Mouse (Mus musculus) inflammation-experienced regulatory T-cells, adult 6 months (primary cell): ENCODE data around the gene Aaed1. TPM values are rescaled to one million over a fixed set of nuclear protein-coding genes. Genes with fewer than 3 reads are reported as not detected.

Experiments
- ATAC-seq: one replicate; pipeline ENCODE4 v1.8.0; 2017
- polyA plus RNA-seq, 3 experiments: library from polyadenylated mRNA; unstranded; fragments of 100-300 nt; shearing (Covaris generic); gene quantifications; one replicate each; pipeline ENCODE4 v1.2.1; 2017

Aaed1 gene
- polyA plus RNA-seq, result 10 to 100 TPM in 2 of 3 experiments, 1 to 10 TPM in 1; 9.4 to 10.2 (median 10.0) TPM

GRCm38 (mm10) chr13:64312024-64312915, at the start of gene Aaed1:
Gene Aaed1 (minus strand): TSS chr13:64312710.
- peak; percentile 80 for ATAC-seq

- no peak for ATAC-seq
Measured at GRCm38 (mm10) chr13:64362139-64362538, 49.6 kb upstream of the Aaed1 start.

- ATAC-seq, result no peak
Measured at GRCm38 (mm10) chr13:64361020-64361419, 48.5 kb upstream of the Aaed1 start.

- ATAC-seq, result no peak
Measured at GRCm38 (mm10) chr13:64359702-64360101, 47.2 kb upstream of the Aaed1 start.

- no peak for ATAC-seq
Measured at GRCm38 (mm10) chr13:64358476-64358875, 46.0 kb upstream of the Aaed1 start.

GRCm38 (mm10) chr13:64357389-64357788, 44.9 kb upstream of the Aaed1 start:
- ATAC-seq, result no peak

- ATAC-seq, result no peak
Measured at GRCm38 (mm10) chr13:64349474-64349873, 37.0 kb upstream of the Aaed1 start.

GRCm38 (mm10) chr13:64344082-64344501, 31.6 kb upstream of the Aaed1 start:
- no peak for ATAC-seq

- ATAC-seq, result no peak
Measured at GRCm38 (mm10) chr13:64343598-64343997, 31.1 kb upstream of the Aaed1 start.

GRCm38 (mm10) chr13:64335546-64336132, 23.1 kb upstream of the Aaed1 start:
- ATAC-seq, result no peak

GRCm38 (mm10) chr13:64333102-64333501, 20.6 kb upstream of the Aaed1 start:
- ATAC-seq, result no peak

GRCm38 (mm10) chr13:64332321-64332720, 19.8 kb upstream of the Aaed1 start:
- ATAC-seq, result no peak

GRCm38 (mm10) chr13:64322561-64323281, 10.2 kb upstream of the Aaed1 start:
- no peak for ATAC-seq

- no peak for ATAC-seq
Measured at GRCm38 (mm10) chr13:64320334-64320733, 7.8 kb upstream of the Aaed1 start.

GRCm38 (mm10) chr13:64319782-64320181, 7.3 kb upstream of the Aaed1 start:
- no peak for ATAC-seq

- no peak for ATAC-seq
Measured at GRCm38 (mm10) chr13:64318355-64318754, 5.8 kb upstream of the Aaed1 start.

GRCm38 (mm10) chr13:64315483-64316050, 3.1 kb upstream of the Aaed1 start:
- ATAC-seq, result peak; percentile 57

- no peak for ATAC-seq
Measured at GRCm38 (mm10) chr13:64314041-64314440, 1.5 kb upstream of the Aaed1 start.

- peak; percentile 31 for ATAC-seq
Measured at GRCm38 (mm10) chr13:64312916-64313289, 393 bp upstream of the Aaed1 start.

GRCm38 (mm10) chr13:64311266-64311665, 1.2 kb downstream of the Aaed1 start:
- no peak for ATAC-seq

GRCm38 (mm10) chr13:64310585-64310984, 1.9 kb downstream of the Aaed1 start:
- ATAC-seq, result no peak

GRCm38 (mm10) chr13:64309842-64310241, 2.7 kb downstream of the Aaed1 start:
- no peak for ATAC-seq

- no peak for ATAC-seq
Measured at GRCm38 (mm10) chr13:64309036-64309435, 3.5 kb downstream of the Aaed1 start.
